Mouse (Mus musculus) forebrain, embryonic 10.5 days (tissue): ENCODE data around the gene Usp49. TPM values are rescaled to one million over a fixed set of nuclear protein-coding genes. Genes with fewer than 3 reads are reported as not detected.

Source experiments
- DNase-seq: peaks from one replicate; pipeline ENCODE4 v3.0.0-alpha.2; 2017; ENCODE audit warnings: low spot score; ENCODE audit errors: extremely low spot score
- H3K27ac ChIP-seq: fragments of 300-500 bp; sonication (generic); 2 replicates; pipeline ENCODE4 v1.5.1; 2016; ENCODE audit warnings: mild to moderate bottlenecking
- H3K27me3 ChIP-seq: fragments of 300-500 bp; sonication (generic); 2 replicates; pipeline ENCODE4 v1.6.1; 2016; ENCODE audit warnings: mild to moderate bottlenecking; ENCODE audit not compliant: poor library complexity, severe bottlenecking
- H3K36me3 ChIP-seq: fragments of 300-500 bp; sonication (generic); replicated peaks from 2 replicates; pipeline ENCODE4 v1.6.1; 2016; ENCODE audit warnings: mild to moderate bottlenecking, moderate library complexity
- H3K4me1 ChIP-seq: fragments of 300-500 bp; sonication (generic); 2 replicates; pipeline ENCODE4 v1.6.1; 2016
- H3K4me3 ChIP-seq: fragments of 300-500 bp; sonication (generic); 2 replicates; pipeline ENCODE4 v1.5.1; 2016; ENCODE audit warnings: mild to moderate bottlenecking, moderate library complexity
- H3K9me3 ChIP-seq: fragments of 300-500 bp; sonication (generic); 2 replicates; pipeline ENCODE4 v1.6.1; 2016; ENCODE audit warnings: mild to moderate bottlenecking, moderate library complexity
- WGBS: fragments of 180-500 bp; shearing (Covaris S2); methylation state at CpG from one replicate; pipeline ENCODE4 v1.1.7; 2016; 5-methylcytosine and 5-hydroxymethylcytosine counted together
- polyA plus RNA-seq: library from polyadenylated mRNA; unstranded; fragments of >200 nt; fragmentation: Nextera tagmentation; extraction: Ambion mirVana; gene quantifications from 2 replicates; pipeline ENCODE4 v1.2.1, GENCODE M21; 2016

Gene Usp49
- polyA plus RNA-seq: 5.0 and 6.0 TPM in 2 replicates

DNA sequence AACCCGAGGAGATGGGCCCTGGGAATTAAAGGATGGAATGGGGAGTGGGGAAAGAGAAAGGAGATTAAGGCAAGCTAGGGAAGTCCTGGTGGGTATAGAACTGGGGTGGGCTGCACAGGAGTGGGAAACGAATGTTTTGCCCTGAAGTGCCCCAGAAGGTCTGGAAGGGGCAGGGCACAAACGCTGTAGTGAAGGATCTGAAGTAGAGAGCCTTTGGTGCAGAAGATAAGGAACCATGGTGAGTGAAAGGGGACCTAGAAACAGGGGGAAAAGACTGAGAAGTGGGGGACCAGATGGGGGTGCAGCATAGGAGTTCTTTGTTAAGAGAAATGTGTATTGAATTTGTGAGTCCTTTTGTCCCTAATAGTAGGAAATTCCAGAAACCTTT is at the start of gene Usp49:
TSS of gene Usp49 (plus strand) at position 13 of the 388 bp plus-strand sequence.
- no peak for DNase-seq
- Histone ChIP-seq H3K4me3 (peak within 1 kb of the TSS; percentile 74), H3K4me1 (peaks cover 43% of the 10 kb centered on the region), H3K36me3 (peaks cover 19% of the 10 kb centered on the region), H3K27ac (peak within 1 kb of the TSS; percentile 93), H3K9me3 (no peaks in the 10 kb centered on the region), H3K27me3 (no peaks in the 10 kb centered on the region)
- WGBS: under 1% methylated on average over 3 of the region's 3 CpGs

- Histone ChIP-seq H3K36me3 (no peaks in the 10 kb centered on the region), H3K27ac (no peak overlapping the region), H3K4me3 (no peak overlapping the region), H3K27me3 (no peaks in the 10 kb centered on the region), H3K4me1 (no peaks in the 10 kb centered on the region), H3K9me3 (no peaks in the 10 kb centered on the region)
- WGBS: 91% methylated on average over 4 of the region's 4 CpGs
- no peak for DNase-seq
Measured at GRCm38 (mm10) chr17:47580962-47581361, 49.5 kb upstream of the Usp49 start.

DNA sequence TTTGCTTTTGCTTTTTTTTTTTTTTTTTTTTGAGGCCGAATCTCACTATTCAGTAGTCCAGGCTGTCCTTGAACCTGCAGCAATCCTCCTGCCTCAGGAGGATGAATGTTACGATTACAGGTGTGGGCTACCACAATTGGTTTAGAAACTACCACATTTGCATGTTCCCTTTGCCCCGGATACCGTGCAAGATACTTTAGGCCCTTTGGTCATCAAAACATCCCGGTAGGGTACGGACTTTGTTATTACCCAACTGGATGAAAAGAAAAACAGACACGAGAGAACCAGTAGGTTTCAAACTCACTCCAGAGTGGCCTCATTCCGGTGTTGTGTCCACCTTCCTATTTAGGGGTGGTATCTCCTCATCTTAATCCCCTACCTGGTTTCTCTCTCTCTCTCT is 42.0 kb upstream of the Usp49 start:
- H3K36me3 ChIP-seq: no peaks in the 10 kb centered on the region
- no peak overlapping the region for H3K27ac ChIP-seq
- peaks cover 15% of the 10 kb centered on the region for H3K4me1 ChIP-seq
- 88% methylated on average over 8 of the region's 8 CpGs for WGBS
- H3K27me3 ChIP-seq: no peaks in the 10 kb centered on the region
- no peaks in the 10 kb centered on the region for H3K9me3 ChIP-seq
- DNase-seq: no peak
- no peak overlapping the region for H3K4me3 ChIP-seq

DNA sequence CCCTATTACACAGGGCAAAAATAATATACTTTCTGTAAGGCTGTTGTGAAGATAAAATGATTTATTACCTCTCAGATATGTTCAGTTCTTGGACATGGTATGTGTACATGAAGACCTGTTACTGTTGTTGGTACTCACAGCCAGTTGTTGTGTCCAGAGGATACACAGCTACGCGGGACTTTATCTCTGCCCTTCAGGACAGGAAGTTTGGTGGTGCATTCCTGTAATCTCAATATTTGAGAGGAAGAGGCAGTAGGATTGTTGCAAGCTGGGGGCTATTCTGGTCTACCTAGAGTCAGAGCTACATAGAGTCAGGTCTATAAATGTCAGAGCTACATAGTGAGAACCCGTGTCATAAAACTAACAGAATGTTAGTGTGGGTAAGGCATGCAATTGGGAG is 39.4 kb upstream of the Usp49 start:
- Histone ChIP-seq H3K9me3 (no peaks in the 10 kb centered on the region), H3K4me3 (no peak overlapping the region), H3K4me1 (peaks cover 38% of the 10 kb centered on the region), H3K36me3 (no peaks in the 10 kb centered on the region), H3K27ac (no peak overlapping the region), H3K27me3 (no peaks in the 10 kb centered on the region)
- 89% methylated on average over 3 of the region's 3 CpGs for WGBS
- DNase-seq: no peak

GRCm38 (mm10) chr17:47593215-47593853 is 37.2 kb upstream of the Usp49 start:
- Histone ChIP-seq H3K4me3 (peak overlapping the region; percentile 80), H3K9me3 (no peaks in the 10 kb centered on the region), H3K4me1 (peaks cover 61% of the 10 kb centered on the region), H3K36me3 (peaks cover 22% of the 10 kb centered on the region), H3K27ac (peak overlapping the region; percentile 90), H3K27me3 (no peaks in the 10 kb centered on the region)
- under 1% methylated on average over 63 of the region's 63 CpGs for WGBS
- peak; percentile 93 for DNase-seq

GRCm38 (mm10) chr17:47593854-47594182 is 36.7 kb upstream of the Usp49 start:
- DNase-seq: no peak
- H3K27me3 ChIP-seq: no peaks in the 10 kb centered on the region
- no peaks in the 10 kb centered on the region for H3K9me3 ChIP-seq
- peak overlapping the region; percentile 90 for H3K27ac ChIP-seq
- peak overlapping the region; percentile 80 for H3K4me3 ChIP-seq
- peaks cover 27% of the 10 kb centered on the region for H3K36me3 ChIP-seq
- H3K4me1 ChIP-seq: peaks cover 64% of the 10 kb centered on the region
- WGBS: under 1% methylated on average over 13 of the region's 13 CpGs

GRCm38 (mm10) chr17:47594183-47594968 is 36.1 kb upstream of the Usp49 start:
- Histone ChIP-seq H3K9me3 (no peaks in the 10 kb centered on the region), H3K4me3 (peak overlapping the region; percentile 80), H3K27ac (peak overlapping the region; percentile 90), H3K36me3 (peaks cover 33% of the 10 kb centered on the region), H3K27me3 (no peaks in the 10 kb centered on the region), H3K4me1 (peaks cover 61% of the 10 kb centered on the region)
- peak; percentile 47 for DNase-seq
- WGBS: under 1% methylated on average over 41 of the region's 43 CpGs

DNA sequence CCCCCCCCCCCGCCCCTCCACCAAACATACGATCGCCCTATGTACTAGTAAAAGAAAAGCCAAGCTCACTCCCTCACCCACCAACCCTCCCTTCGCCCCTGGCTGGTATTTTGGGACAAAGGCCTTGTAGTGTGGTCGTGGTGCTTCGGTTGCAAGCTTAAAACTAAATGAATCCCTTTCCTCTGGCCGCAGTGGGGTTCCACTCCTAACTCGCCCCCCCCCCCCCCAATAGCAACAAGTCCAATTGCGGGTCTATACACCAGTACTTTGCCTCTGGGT is 35.6 kb upstream of the Usp49 start:
- no peaks in the 10 kb centered on the region for H3K9me3 ChIP-seq
- WGBS: under 1% methylated on average over 9 of the region's 9 CpGs
- peaks cover 38% of the 10 kb centered on the region for H3K36me3 ChIP-seq
- H3K4me3 ChIP-seq: peak overlapping the region; percentile 80
- H3K27ac ChIP-seq: peak overlapping the region; percentile 90
- H3K4me1 ChIP-seq: peaks cover 61% of the 10 kb centered on the region
- H3K27me3 ChIP-seq: no peaks in the 10 kb centered on the region
- peak; percentile 56 for DNase-seq

GRCm38 (mm10) chr17:47595248-47596161 is 35.0 kb upstream of the Usp49 start:
- H3K27me3 ChIP-seq: no peaks in the 10 kb centered on the region
- H3K36me3 ChIP-seq: peaks cover 44% of the 10 kb centered on the region
- H3K9me3 ChIP-seq: no peaks in the 10 kb centered on the region
- DNase-seq: peak; percentile 85
- peaks cover 61% of the 10 kb centered on the region for H3K4me1 ChIP-seq
- peak overlapping the region; percentile 80 for H3K4me3 ChIP-seq
- peak overlapping the region; percentile 90 for H3K27ac ChIP-seq
- under 1% methylated on average over 21 of the region's 21 CpGs for WGBS

GRCm38 (mm10) chr17:47596162-47596838 is 34.2 kb upstream of the Usp49 start:
- H3K9me3 ChIP-seq: no peaks in the 10 kb centered on the region
- peak overlapping the region; percentile 90 for H3K27ac ChIP-seq
- peak overlapping the region; percentile 80 for H3K4me3 ChIP-seq
- no peaks in the 10 kb centered on the region for H3K27me3 ChIP-seq
- H3K4me1 ChIP-seq: peaks cover 61% of the 10 kb centered on the region
- WGBS: 19% methylated on average over 6 of the region's 6 CpGs
- no peak for DNase-seq
- H3K36me3 ChIP-seq: peaks cover 52% of the 10 kb centered on the region

DNA sequence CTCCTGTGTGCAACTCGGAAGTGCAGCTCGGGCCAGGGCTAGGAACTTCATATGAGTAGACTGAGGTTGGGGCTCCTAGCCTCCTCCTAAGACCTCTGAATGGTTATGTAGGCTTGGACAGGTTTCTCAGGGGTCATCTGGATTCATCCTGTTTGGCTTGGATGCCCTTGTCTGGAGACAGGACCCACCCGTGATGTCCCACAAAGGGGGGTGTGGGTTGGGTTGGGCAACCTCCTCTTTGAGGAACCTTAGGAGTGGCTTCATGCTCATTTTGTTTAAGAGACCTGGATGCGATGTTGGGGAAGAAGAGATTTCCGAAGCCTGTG is 33.7 kb upstream of the Usp49 start:
- Histone ChIP-seq H3K27ac (peak overlapping the region; percentile 90), H3K27me3 (no peaks in the 10 kb centered on the region), H3K36me3 (peaks cover 57% of the 10 kb centered on the region), H3K4me1 (peaks cover 61% of the 10 kb centered on the region), H3K4me3 (peak overlapping the region; percentile 80), H3K9me3 (no peaks in the 10 kb centered on the region)
- WGBS: 67% methylated on average over 5 of the region's 5 CpGs
- DNase-seq: no peak

GRCm38 (mm10) chr17:47597261-47597660 is 33.2 kb upstream of the Usp49 start:
- Histone ChIP-seq H3K4me1 (peaks cover 61% of the 10 kb centered on the region), H3K27me3 (no peaks in the 10 kb centered on the region), H3K4me3 (peak overlapping the region; percentile 80), H3K9me3 (no peaks in the 10 kb centered on the region), H3K27ac (peak overlapping the region; percentile 90), H3K36me3 (peaks cover 62% of the 10 kb centered on the region)
- DNase-seq: no peak
- 65% methylated on average over 13 of the region's 13 CpGs for WGBS
